Mouse (Mus musculus) left cerebral cortex, postnatal 36 days (tissue): ENCODE measurements around the gene Scrt2. TPM values are rescaled to one million over a fixed set of nuclear protein-coding genes. Genes with fewer than 3 reads are reported as not detected.

Experiments
- DNase-seq, 2 experiments: peaks; one replicate each; pipeline ENCODE4 v3.0.0; 2021 to 2022; ENCODE audit warnings: low spot score in 2 of 2, mixed read lengths in 1 of 2
- intact Hi-C: fragments of 180-260 bp; cut with DNase I; formaldehyde crosslinking; loops from one replicate; pipeline ENCODE4 v1.15.1; 2025
- total RNA-seq, 2 experiments: library from RNA; stranded (reverse); gene quantifications; 2 replicates each; pipeline ENCODE4 v1.2.3; 2021

Gene Scrt2
- total RNA-seq, 2 experiments from 2014 or later = 14.5 to 18.5 TPM

GRCm38 (mm10) chr2:152139191-152139987 is 58.1 kb downstream of the Scrt2 start:
- intact Hi-C loops = no loop called here
- DNase-seq = peak in 1 of 2 experiments; percentile 28

- intact Hi-C loops = no loop called here
- DNase-seq = no peak
These were observed 59.6 kb downstream of the Scrt2 start for GRCm38 (mm10) chr2:152140941-152141340.

GRCm38 (mm10) chr2:152141491-152141890 is 60.2 kb downstream of the Scrt2 start:
- no peak for DNase-seq
- intact Hi-C loops = no loop called here

- intact Hi-C loops = no loop called here
- DNase-seq = no peak
These were observed 60.7 kb downstream of the Scrt2 start for GRCm38 (mm10) chr2:152142046-152142445.

DNA sequence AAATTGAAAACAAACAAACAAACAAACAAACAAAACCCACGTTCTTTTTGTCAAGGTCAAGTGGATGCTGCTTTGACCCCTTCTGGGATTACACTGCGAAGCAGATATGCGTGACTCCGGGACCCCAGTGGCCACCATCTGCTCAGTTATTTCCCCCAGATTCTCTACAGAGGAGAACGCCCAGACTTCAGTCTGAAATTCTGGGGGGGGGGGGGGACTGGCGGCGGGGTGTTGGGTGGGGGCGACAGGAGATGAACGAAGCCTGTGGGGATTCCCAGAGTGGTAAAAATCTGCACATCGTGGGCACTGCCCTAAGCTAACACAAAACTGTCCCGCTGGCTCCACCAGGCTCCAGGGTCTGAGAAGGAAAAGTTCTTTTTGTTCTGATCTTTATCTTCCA is 61.2 kb downstream of the Scrt2 start:
- intact Hi-C loops = no loop called here
- no peak for DNase-seq

GRCm38 (mm10) chr2:152143279-152144157 is 62.2 kb downstream of the Scrt2 start, which contains the start of gene Tcf15:
Tcf15 (plus strand) TSS chr2:152143561.
- intact Hi-C loops = no loop called here
- DNase-seq = no peak

GRCm38 (mm10) chr2:152144158-152144450 is 62.8 kb downstream of the Scrt2 start:
- intact Hi-C loops = no loop called here
- DNase-seq = no peak

DNA sequence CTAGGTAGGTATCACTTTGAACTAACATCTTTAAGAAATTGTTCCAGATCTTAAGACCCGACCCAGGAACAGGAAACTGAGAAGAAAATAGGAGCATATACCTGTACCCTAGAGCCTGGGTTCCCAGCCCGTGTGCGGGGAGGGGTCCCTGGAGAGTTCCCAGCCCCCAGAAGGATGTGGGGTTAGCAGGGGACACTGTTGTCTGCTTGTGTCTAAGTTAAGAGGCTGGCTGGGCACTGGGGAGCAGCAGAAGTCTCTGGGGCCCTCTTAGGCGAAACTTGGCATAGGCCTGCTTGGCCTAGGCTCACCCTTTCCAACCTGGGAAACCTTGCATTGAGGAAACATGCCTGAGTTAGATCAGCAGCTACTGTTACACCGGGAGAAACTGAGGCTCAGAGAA is 63.2 kb downstream of the Scrt2 start:
- DNase-seq = no peak
- intact Hi-C loops = no loop called here

Other genes starting within 250 kb of the Scrt2 start
- not detected for gene Rspo4, start 238.6 kb upstream of the Scrt2 start, total RNA-seq
- under 1 TPM in 1 of 2 experiments, not detected in 1; 0.16 TPM for gene Angpt4, start 170.3 kb upstream of the Scrt2 start, total RNA-seq
- 1 to 10 TPM; 7.5 to 8.9 TPM for gene Fam110a, start 101.3 kb upstream of the Scrt2 start, total RNA-seq
- gene Slc52a3, start 85.0 kb upstream of the Scrt2 start, total RNA-seq = 1 to 10 TPM; 2.2 to 3.2 TPM
- gene Srxn1, start 24.0 kb downstream of the Scrt2 start, total RNA-seq = 10 to 100 TPM; 91.1 to 94.2 TPM
- gene Tcf15, start 62.0 kb downstream of the Scrt2 start, total RNA-seq = 1 to 10 TPM in 1 of 2 experiments, under 1 TPM in 1; 0.89 to 1.4 TPM
- gene Csnk2a1, start 145.3 kb downstream of the Scrt2 start, total RNA-seq = 100 to 1,000 TPM in 1 of 2 experiments, 10 to 100 TPM in 1; 96.2 to 111 TPM
- gene Tbc1d20, start 212.3 kb downstream of the Scrt2 start, total RNA-seq = 10 to 100 TPM; 53.6 to 57.1 TPM